In genomic region chr4:133904326-133904725, GRCm38 (mm10) we compare ENCODE assay signal across 11 mouse cellular contexts.
"Had no signal": no experiment of that assay in that cellular context is flagged by ENCODE, and none has a peak within 500 bp of the region (broad histone marks: within the 10 kb centered on the region; RNA-seq: fewer than 3 reads in every experiment).

No protein-coding gene starts in this region.

- H3K9me3 ChIP-seq: kidney, embryonic 15.5 days; liver, embryonic 13.5 days; midbrain, embryonic 12.5 days had no signal

- H3K36me3 ChIP-seq: kidney, embryonic 15.5 days; liver, embryonic 13.5 days; midbrain, embryonic 12.5 days had no signal

- H3K27me3 ChIP-seq: kidney, embryonic 15.5 days; liver, embryonic 13.5 days; midbrain, embryonic 12.5 days had no signal

- H3K27ac ChIP-seq: liver, embryonic 13.5 days; midbrain, embryonic 12.5 days had no signal

- DNase-seq: kidney, adult 8-10 months; kidney, postnatal 10 days; kidney, postnatal 36 days; liver, embryonic 13.5 days; lung, adult 2 months; lung, postnatal 14 days; lung, postnatal 4 days; thymus, adult 18-20 months; thymus, postnatal 36 days had no signal

- H3K4me3 ChIP-seq: kidney, embryonic 15.5 days; liver, embryonic 13.5 days; midbrain, embryonic 12.5 days had no signal

- H3K9ac ChIP-seq: kidney, embryonic 15.5 days; liver, embryonic 13.5 days; midbrain, embryonic 12.5 days had no signal

- H3K4me1 ChIP-seq: kidney, embryonic 15.5 days; midbrain, embryonic 12.5 days had no signal
